Mouse (Mus musculus) kidney, adult 18-20 months (tissue): ENCODE results near the gene Fbxw11.

ENCODE experiments used
- DNase-seq: peaks from one replicate; pipeline ENCODE4 v3.0.0; 2021

Gene Fbxw11

GRCm38 (mm10) chr11:32768642-32769343 lies 126.3 kb downstream of the Fbxw11 start:
- DNase-seq: no peak

GRCm38 (mm10) chr11:32780747-32781536 lies 138.4 kb downstream of the Fbxw11 start:
- no peak for DNase-seq

- no peak for DNase-seq
Observed at GRCm38 (mm10) chr11:32781633-32782404, 139.3 kb downstream of the Fbxw11 start.

GRCm38 (mm10) chr11:32782724-32783123 lies 140.2 kb downstream of the Fbxw11 start:
- DNase-seq: no peak

- no peak for DNase-seq
Observed at GRCm38 (mm10) chr11:32785591-32786147, 143.1 kb downstream of the Fbxw11 start.

GRCm38 (mm10) chr11:32786201-32786600 lies 143.7 kb downstream of the Fbxw11 start:
- no peak for DNase-seq

DNA sequence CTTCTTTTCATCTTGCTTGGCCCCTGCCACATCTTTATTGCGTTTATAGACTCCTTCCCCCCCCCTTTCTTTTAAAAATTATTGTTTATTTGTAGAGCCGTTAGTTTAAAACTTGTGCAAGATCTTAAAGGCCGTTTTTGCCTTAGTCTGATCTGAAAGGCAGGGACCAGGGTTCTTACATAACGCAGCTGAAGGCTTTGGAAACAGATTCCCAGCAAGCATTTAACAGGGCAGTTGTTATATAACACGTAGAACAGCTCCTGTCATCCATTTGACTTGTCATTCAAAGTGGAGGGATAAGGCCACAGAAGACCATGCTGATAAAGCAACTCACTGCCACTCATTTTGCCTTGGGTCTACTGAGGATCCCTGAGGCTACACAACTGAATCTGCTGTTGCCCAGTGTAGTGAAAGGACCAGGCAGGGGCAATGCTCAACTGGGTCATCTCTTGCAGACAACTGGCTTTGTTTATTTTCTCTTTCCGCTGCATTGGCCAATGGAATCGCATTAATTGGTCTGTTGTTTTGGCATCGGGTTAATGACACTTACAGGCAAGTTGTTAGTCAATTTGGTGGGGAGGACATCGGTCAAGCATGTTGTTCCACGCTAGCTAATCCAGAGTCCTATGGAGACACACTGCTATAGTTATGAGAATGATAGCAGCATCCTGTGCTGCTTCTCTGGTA lies 152.4 kb downstream of the Fbxw11 start:
- DNase-seq: no peak
